Mouse (Mus musculus): Measurements from ENCODE around the gene Pik3ap1.

Pik3ap1 gene

DNA sequence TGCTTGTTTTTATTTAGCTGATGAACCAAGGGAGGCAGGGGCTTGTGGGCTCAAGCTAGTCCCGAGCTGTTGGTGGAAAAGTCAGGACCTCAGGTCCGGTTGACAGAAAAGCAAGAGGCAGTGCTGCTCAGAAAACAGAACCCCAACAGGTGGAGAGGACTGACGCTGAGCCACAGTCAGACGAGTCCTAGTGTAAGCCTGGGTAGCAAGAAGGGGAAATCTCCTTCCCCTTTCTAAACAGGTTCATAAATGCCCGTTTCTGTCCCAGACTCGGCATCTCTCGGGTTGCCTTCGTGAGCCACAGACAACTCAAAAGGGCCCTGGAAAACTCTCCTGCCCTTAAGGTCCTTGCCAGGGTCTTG, 40.3 kb downstream of the Pik3ap1 start:
- POLR2A ChIA-PET = no interaction called here
- CTCF ChIA-PET = no interaction called here

DNA sequence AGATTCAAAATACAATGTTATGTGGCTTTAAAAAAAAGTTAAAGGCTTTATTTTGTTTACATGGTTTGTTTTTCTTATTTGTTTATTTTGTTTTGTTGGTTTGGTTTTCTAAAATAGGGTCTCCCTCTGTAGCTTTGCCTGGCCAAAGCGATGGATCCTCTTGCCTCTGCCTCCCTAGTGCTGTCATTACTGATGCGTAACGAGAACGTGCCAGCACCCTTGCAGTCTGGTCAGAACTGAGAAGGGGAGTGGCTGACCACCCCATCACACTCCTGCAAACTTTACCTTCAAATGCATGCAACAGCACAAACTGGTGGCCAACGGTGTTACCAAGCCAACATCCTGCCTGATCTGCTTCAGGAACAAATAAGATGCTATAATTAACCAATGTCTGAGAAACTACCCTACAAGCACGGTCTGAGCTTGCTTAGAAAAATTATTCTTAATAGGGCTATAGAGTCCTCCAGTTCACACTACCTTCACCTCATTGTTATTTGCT, 42.3 kb downstream of the Pik3ap1 start:
- CTCF ChIA-PET = interaction anchor here in 2 of 4 experiments (0.6 to 1.7 kb wide), 2 partner anchors 29 to 100 kb away, joined by 3 read pairs; no protein-coding TSS in a partner anchor
- POLR2A ChIA-PET = no interaction called here

GRCm38 (mm10) chr19:41341677-41342076, 43.2 kb downstream of the Pik3ap1 start:
- ChIA-PET CTCF (interaction anchor here in 1 of 4 experiments (1.7 kb wide), 1 partner anchor 101 kb away, joined by 3 read pairs; no protein-coding TSS in a partner anchor), POLR2A (interaction anchor here in 1 of 4 experiments (0.6 kb wide), 1 partner anchor 352 kb away, joined by 6 read pairs; no protein-coding TSS in a partner anchor)

GRCm38 (mm10) chr19:41339020-41339836, 45.7 kb downstream of the Pik3ap1 start:
- CTCF ChIA-PET = interaction anchor here in 1 of 4 experiments (0.6 kb wide), 1 partner anchor 316 kb away, joined by 3 read pairs; no protein-coding TSS in a partner anchor
- POLR2A ChIA-PET = no interaction called here

DNA sequence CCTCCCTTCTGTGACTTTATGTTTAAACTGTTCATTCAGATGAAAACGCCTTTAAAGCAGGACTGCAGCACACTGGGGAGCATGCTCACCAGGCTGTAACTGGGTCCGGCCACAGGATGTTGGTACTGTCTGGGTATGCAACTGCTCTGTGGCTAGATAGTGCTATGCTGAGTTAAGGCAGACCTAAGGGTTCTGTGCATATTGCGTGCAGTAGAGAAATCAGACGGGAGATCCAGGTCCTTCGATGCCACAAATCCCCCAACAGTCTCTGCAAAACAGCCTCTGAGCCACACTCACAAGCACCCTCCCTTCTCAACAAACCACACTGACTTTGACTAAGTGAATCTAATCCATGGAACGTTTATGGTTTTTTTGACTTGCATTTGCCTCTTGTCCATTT, 46.5 kb downstream of the Pik3ap1 start:
- POLR2A ChIA-PET = no interaction called here
- CTCF ChIA-PET = no interaction called here

GRCm38 (mm10) chr19:41335721-41336120, 49.2 kb downstream of the Pik3ap1 start:
- ChIA-PET POLR2A (no interaction called here), CTCF (no interaction called here)

DNA sequence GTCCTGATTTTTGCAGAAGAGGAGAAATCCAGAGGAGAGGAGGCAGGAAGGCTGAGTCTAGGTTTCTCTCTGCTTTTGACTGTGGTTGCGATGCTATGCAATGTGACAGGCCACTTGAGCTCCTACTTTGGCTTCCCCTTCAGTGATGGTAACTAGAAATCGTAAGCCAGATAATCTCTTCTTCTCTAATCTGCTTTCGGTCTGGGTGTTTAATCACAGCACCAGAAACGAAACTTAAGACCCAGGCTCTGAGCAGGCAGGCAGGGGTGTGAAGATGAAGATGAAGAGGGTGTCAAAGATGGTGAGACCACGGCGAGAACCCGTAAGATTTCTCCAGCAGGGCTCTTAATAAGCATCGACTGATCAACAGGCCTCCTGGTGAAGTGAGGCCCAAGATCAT, 51.9 kb downstream of the Pik3ap1 start:
- ChIA-PET POLR2A (interaction anchor here in 2 of 4 experiments (0.5 to 1.7 kb wide), 2 partner anchors 13 to 15 kb away, joined by 3 to 4 read pairs; no protein-coding TSS in a partner anchor), CTCF (interaction anchor here in 2 of 4 experiments (0.6 to 1.3 kb wide), 3 partner anchors 15 to 1355 kb away, joined by 4 read pairs; no protein-coding TSS in a partner anchor)

DNA sequence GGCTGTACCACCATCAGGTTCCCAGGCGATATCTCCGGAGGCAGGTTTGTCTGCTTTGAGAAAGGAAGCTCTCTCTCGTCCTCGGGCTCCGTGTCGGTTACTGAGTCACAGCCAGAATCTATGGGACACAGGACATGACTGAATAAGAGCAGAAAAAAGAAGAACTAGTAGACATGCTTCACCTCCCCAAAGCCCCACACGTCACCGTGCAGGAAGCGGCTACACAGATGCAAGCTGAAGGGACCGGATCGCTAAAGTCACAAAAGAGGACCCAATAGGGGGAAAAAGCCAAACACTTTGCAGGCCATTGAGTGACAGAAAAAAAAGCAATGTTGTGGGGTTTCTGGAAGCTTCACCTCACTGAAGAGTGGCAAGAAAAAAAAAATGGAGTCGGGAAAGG, 52.7 kb downstream of the Pik3ap1 start:
- POLR2A ChIA-PET = interaction anchor here in 2 of 4 experiments (0.5 to 1.7 kb wide), 2 partner anchors 15 to 447 kb away, joined by 3 to 4 read pairs; no protein-coding TSS in a partner anchor
- CTCF ChIA-PET = interaction anchor here (0.6 to 1.4 kb wide), 4 partner anchors 14 to 1356 kb away, joined by 4 to 5 read pairs (median 4); no protein-coding TSS in a partner anchor

GRCm38 (mm10) chr19:41330401-41330800, 54.5 kb downstream of the Pik3ap1 start:
- CTCF ChIA-PET = no interaction called here
- POLR2A ChIA-PET = no interaction called here

- POLR2A ChIA-PET = no interaction called here
- CTCF ChIA-PET = no interaction called here
Measured at GRCm38 (mm10) chr19:41329961-41330360, 54.9 kb downstream of the Pik3ap1 start.

DNA sequence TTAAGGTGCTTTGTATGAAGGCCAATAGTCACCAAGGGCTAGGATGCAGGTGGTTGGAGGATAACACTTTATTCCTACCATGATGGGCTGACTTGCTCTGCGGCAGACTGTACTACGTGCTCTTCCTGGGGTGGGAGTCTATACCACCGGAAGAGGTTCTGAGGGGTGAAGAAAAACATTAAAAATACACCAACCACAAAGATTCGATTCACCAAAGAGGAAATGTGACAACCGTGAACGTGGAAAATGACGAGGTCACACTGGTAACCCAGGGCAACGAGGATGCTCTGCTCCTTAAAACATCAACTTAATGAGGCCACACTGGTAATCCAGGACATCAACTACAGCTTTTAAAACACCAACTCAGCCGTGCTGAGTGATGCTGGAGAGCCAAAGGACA, 56.2 kb downstream of the Pik3ap1 start:
- ChIA-PET CTCF (interaction anchor here in 1 of 4 experiments (1.6 kb wide), 1 partner anchor 11 kb away, joined by 4 read pairs; no protein-coding TSS in a partner anchor), POLR2A (no interaction called here)

DNA sequence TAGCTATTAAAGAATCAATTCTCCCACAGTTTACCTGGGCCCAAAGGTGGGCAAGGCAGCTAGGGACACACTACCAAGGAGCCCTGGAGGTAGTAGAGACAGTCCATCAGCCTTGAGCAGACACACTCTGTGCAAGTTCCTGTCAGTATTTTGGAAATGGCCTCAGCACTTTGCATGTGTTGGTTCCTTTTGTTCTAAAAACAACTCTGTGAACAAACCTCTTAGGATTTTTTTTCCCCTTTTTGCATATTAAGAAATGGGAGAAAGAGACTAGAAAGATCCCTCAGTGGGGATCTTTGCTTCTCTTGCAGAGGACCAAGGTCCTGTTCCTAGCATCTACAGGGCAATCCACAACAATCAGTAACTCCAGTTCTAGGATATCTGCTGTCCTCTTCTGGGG, 61.1 kb downstream of the Pik3ap1 start:
- POLR2A ChIA-PET = no interaction called here

GRCm38 (mm10) chr19:41323125-41323524, 61.8 kb downstream of the Pik3ap1 start:
- ChIA-PET CTCF (no interaction called here), POLR2A (no interaction called here)

More for the DNA sequence above, 61.1 kb downstream of the Pik3ap1 start:
- CTCF ChIA-PET = no interaction called here

- POLR2A ChIA-PET = no interaction called here
- CTCF ChIA-PET = interaction anchor here in 1 of 4 experiments (0.5 kb wide), 1 partner anchor 1216 kb away, joined by 3 read pairs; no protein-coding TSS in a partner anchor
Measured at GRCm38 (mm10) chr19:41321149-41321548, 63.8 kb downstream of the Pik3ap1 start.

- CTCF ChIA-PET = interaction anchor here (0.5 to 1.9 kb wide), 67 partner anchors 10 to 1402 kb away, joined by 3 to 11 read pairs (median 3); partner anchors contain the start of genes Pik3ap1 (in 3 of the 4) and Tm9sf3 (in 1 of the 4)
- POLR2A ChIA-PET = interaction anchor here in 2 of 4 experiments (0.6 to 1.5 kb wide), 6 partner anchors 15 to 382 kb away, joined by 3 to 4 read pairs (median 4); no protein-coding TSS in a partner anchor
Measured at GRCm38 (mm10) chr19:41317315-41318095, 67.4 kb downstream of the Pik3ap1 start.

GRCm38 (mm10) chr19:41314696-41315095, 70.2 kb downstream of the Pik3ap1 start:
- POLR2A ChIA-PET = interaction anchor here in 2 of 4 experiments (1.0 to 1.3 kb wide), 2 partner anchors 167 to 225 kb away, joined by 4 to 10 read pairs; no protein-coding TSS in a partner anchor
- CTCF ChIA-PET = interaction anchor here in 1 of 4 experiments (0.8 kb wide), 1 partner anchor 128 kb away, joined by 3 read pairs; no protein-coding TSS in a partner anchor

- CTCF ChIA-PET = interaction anchor here in 2 of 4 experiments (0.6 to 1.0 kb wide), 3 partner anchors 70 to 448 kb away, joined by 3 to 5 read pairs (median 3); no protein-coding TSS in a partner anchor
Measured at GRCm38 (mm10) chr19:41313663-41314062, 71.2 kb downstream of the Pik3ap1 start.

DNA sequence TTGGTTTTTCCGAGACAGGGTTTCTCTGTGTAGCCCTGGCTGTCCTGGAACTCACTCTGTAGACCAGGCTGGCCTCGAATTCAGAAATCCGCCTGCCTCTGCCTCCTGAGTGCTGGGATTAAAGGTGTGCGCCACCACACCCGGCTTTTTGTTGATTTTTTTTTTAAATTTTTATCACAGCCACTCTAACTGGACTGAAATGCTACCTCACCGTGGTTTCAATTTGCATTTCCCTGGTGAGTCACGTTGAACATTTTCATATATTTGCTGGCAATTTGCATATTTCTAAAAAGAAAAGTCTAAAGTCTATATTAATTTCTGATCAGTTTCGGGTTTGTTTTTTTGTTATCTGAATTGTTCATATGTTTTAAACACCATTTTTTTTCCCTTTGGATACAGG, 72.3 kb downstream of the Pik3ap1 start:
- CTCF ChIA-PET = interaction anchor here in 2 of 4 experiments (0.6 to 1.0 kb wide), 3 partner anchors 42 to 317 kb away, joined by 3 to 5 read pairs (median 4); no protein-coding TSS in a partner anchor

More at GRCm38 (mm10) chr19:41313663-41314062, 71.2 kb downstream of the Pik3ap1 start:
- POLR2A ChIA-PET = interaction anchor here in 2 of 4 experiments (1.0 to 1.3 kb wide), 2 partner anchors 168 to 226 kb away, joined by 4 to 10 read pairs; no protein-coding TSS in a partner anchor

GRCm38 (mm10) chr19:41312027-41312426, 72.9 kb downstream of the Pik3ap1 start:
- ChIA-PET POLR2A (interaction anchor here in 1 of 4 experiments (0.7 kb wide), 1 partner anchor 137 kb away, joined by 4 read pairs; no protein-coding TSS in a partner anchor), CTCF (interaction anchor here in 1 of 4 experiments (0.6 kb wide), 2 partner anchors 41 to 318 kb away, joined by 4 to 5 read pairs; no protein-coding TSS in a partner anchor)

More for the DNA sequence above, 72.3 kb downstream of the Pik3ap1 start:
- POLR2A ChIA-PET = interaction anchor here in 1 of 4 experiments (0.7 kb wide), 1 partner anchor 294 kb away, joined by 3 read pairs; no protein-coding TSS in a partner anchor

Data from embryonic stem cell, embryonic (primary cell).